Mouse (Mus musculus): ENCODE data around the gene Rrp15. TPM values are rescaled to one million over a fixed set of nuclear protein-coding genes. Genes with fewer than 3 reads are reported as not detected.
A peak's percentile ranks its signal among the peaks of the same experiment; 100 is the strongest.

Gene Rrp15
- total RNA-seq, 2 experiments from 2014 or later: 10.9 to 14.4 TPM

DNA sequence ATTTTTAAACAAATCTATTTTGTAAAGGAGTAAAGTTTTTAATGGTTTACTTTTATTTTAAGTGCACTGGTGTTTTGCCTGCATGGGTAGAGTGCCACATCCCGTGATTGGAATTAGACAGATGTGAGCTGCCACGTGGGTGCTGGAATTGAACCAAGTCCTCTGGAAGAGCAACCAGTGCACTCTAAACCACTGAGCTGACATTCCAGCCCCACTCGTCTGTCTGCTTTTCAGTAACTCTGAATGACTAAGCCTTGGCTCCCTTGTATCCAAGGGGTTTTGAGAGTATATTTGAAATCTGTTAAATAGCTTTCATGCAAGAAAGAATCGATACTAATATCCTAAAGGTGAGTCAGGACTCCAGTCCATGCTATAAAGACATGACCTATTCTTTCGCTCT lies 30.3 kb downstream of the Rrp15 start:
- DNase-seq: no peak

GRCm38 (mm10) chr1:186714980-186715896 lies 33.9 kb downstream of the Rrp15 start:
- peak; percentile 23 for DNase-seq
- intact Hi-C loops (cut with DNase I; ENCODE audit: low total_unique reads): loop anchor here (5.0 kb wide), 3 partner anchors 478 to 1173 kb away; no protein-coding TSS in a partner anchor

More for the DNA sequence above, 30.3 kb downstream of the Rrp15 start:
- intact Hi-C loops (cut with DNase I; ENCODE audit: low total_unique reads): loop anchor here (5.0 kb wide), 2 partner anchors 537 to 1177 kb away; no protein-coding TSS in a partner anchor

DNA sequence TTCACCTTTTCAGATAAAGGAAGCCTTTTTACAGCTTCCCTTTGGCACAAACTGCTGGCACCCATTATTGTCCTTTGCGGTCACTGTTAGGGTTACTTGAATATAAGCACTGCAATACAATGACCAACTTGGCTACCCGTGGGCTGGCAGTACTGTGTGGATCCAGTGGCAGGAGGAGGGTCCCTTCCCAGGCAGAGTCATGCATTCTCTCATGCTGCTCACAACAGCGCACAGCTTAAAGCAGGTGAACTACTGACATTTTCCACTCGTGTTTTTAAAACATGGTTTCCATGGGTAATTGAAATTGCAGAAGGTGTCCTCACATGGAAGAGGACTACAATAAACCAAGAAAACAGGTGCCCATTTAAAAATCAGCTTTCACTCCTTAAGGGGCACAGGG lies 34.9 kb downstream of the Rrp15 start:
- intact Hi-C loops (cut with DNase I; ENCODE audit: low total_unique reads): loop anchor here (5.0 kb wide), 1 partner anchor 477 kb away; no protein-coding TSS in a partner anchor
- DNase-seq: no peak

DNA sequence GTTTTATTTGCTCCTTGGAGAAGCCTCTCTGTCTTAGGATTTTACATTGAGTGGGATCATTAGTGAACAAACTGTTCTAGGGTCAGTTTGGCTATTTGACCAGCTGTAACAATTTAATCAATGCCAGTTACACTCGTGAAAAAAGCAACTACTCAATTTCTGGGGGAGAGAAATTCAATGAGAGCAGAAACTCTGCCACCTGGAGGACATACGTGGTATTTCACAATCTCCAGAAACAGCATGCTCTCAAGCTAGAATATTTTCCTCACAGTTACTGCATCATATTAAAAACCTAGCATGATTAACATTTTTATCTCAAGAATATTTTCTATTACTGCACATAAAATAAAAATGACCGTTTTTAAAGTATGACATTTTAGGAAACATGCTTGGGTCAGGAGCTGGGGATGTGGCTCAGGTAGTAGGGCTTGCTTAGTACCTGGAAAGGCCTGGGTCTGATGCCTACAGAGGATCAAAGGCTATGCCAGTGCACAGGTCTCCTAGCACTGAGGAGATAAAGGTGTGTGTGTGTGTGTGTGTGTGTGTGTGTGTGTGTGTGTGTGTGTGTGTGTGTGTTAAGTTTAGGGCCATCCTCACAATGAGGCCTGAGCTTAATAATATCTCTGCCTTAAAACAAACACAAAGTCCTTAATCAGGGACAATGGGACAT lies 36.2 kb downstream of the Rrp15 start:
- DNase-seq: no peak
- intact Hi-C loops (cut with DNase I; ENCODE audit: low total_unique reads): loop anchor here (5.0 kb wide), 1 partner anchor 476 kb away; no protein-coding TSS in a partner anchor

DNA sequence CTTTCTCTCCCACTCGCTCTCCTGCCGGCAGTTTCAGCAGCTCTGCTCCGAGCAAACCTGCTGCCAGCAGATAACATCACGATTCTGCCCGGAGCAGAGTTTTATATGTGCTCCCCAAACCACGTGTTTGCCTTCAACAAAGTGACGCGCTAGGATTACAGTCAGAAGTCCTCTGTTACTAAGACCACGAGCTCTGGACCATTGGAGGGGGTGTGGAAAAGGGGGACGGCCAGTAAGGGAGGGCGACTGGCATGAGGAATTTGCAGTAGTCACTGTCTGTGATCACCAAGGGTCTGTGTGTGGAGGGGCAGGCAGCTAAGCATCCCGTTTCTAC lies 43.3 kb downstream of the Rrp15 start, which contains the start of gene Tgfb2:
Tgfb2 (minus strand) TSS at position 75 of the 334 bp plus-strand sequence.
- DNase-seq: peak; percentile 26
- intact Hi-C loops (cut with DNase I; ENCODE audit: low total_unique reads): loop anchor here (10.0 kb wide), 1 partner anchor 151 kb away; no protein-coding TSS in a partner anchor

DNA sequence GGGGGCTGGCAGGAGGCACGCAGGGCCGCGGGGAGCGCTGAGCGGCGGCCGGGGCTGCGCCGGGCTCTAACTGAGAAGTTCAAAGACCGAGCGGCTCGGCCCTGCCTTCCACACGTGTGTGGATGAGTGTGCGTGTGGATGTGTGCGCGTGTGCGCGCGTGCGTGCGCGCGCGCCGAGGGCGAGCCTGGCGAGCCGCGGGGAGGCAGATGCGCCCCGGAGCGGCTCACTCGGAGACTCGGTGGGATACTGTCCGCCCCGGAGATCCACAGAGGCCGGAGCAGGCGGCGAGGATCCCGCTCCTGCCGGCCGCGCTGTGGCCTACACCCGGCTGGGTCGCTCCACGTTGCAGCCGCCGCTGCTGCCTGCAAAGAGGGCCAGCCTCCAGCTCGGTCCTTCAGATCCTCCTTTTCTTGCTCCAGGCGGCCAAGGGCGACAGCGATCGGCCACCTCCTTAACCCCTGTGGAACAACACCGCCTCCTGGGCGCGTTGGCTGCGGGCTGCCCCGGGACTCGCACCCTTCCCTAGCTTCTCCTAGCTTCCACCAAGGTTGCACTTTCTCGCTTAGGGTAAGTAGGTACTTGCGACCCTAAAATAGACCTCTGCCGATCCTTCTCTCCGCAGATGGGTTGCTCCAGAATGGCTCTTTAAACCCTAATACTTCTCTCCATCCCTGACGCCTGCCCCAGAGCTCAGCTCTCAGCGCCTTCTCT lies 43.8 kb downstream of the Rrp15 start:
- DNase-seq: peak; percentile 79
- intact Hi-C loops (cut with DNase I; ENCODE audit: low total_unique reads): loop anchor here (10.0 kb wide), 1 partner anchor 151 kb away; no protein-coding TSS in a partner anchor

DNA sequence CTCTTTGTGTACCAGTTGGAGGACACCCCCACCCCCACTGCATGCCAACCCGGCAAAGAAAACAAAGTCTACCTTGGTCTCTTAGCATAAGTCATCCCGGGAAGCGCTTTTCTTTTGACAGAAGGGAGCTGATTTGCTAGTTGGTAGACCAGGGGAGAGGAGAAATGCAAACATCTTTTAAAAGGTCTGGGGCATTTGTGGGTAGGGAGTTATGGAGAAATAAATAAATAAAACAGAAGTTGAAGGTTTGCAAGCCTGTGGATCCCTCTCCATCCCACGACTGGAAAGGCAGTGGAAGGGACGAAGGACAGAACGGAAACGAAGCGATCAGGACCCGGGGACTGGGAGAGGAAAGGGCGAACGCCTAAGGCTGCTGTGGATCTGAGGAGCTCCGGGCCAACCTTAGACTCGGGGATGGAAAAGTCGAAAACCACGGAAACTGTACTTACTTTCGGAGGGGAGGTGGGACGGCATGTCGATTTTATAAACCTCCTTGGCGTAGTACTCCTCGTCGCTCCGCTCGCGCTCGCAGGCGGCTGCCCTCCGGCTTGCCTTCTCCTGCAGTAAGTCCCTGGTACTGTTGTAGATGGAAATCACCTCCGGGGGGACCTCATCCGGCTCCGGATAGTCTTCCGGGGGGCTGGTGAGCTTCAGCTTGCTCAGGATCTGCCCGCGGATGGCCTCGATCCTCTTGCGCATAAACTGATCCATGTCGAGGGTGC lies 45.0 kb downstream of the Rrp15 start:
- DNase-seq: peak; percentile 36
- intact Hi-C loops (cut with DNase I; ENCODE audit: low total_unique reads): loop anchor here (10.0 kb wide), 1 partner anchor 149 kb away; no protein-coding TSS in a partner anchor

DNA sequence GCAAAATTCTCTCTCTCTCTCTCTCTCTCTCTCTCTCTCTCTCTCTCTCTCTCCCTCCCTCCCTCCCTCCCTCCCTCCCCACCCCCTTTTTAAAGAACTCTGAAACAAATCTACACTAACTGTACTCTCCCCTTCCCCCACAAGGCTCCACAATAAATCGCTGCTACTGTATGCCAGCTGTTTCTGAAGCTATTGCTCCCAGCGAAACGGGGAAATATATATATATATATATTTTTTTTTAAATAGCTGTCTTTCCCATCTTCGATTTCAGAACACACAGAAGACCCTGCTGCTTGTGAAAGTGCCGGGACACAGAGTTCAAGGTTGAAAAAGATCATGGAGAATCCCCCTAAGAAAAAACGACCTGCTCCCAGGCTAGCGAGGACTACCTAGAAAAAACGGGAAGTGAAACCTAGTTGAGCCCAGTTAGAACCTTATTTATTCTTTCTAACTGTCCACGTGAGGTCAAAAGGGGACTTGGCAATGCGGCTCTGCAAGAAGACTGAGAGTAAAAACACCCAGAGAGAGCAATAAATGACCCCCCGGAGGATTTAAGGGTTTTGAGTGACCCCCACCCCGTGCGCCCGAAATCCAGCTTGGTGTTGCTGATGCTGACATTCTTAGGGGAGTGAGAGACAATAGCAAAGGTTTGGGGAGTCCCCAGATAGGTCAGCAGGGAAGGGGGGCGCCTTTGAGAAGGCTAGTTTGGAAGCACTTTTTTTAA lies 45.7 kb downstream of the Rrp15 start:
- intact Hi-C loops (cut with DNase I; ENCODE audit: low total_unique reads): loop anchor here (10.0 kb wide), 1 partner anchor 149 kb away; no protein-coding TSS in a partner anchor
- DNase-seq: peak; percentile 22

- peak; percentile 24 for DNase-seq
- intact Hi-C loops (cut with DNase I; ENCODE audit: low total_unique reads): loop anchor here (10.0 kb wide), 1 partner anchor 148 kb away; no protein-coding TSS in a partner anchor
Observed at GRCm38 (mm10) chr1:186702391-186703255, 46.5 kb downstream of the Rrp15 start.

DNA sequence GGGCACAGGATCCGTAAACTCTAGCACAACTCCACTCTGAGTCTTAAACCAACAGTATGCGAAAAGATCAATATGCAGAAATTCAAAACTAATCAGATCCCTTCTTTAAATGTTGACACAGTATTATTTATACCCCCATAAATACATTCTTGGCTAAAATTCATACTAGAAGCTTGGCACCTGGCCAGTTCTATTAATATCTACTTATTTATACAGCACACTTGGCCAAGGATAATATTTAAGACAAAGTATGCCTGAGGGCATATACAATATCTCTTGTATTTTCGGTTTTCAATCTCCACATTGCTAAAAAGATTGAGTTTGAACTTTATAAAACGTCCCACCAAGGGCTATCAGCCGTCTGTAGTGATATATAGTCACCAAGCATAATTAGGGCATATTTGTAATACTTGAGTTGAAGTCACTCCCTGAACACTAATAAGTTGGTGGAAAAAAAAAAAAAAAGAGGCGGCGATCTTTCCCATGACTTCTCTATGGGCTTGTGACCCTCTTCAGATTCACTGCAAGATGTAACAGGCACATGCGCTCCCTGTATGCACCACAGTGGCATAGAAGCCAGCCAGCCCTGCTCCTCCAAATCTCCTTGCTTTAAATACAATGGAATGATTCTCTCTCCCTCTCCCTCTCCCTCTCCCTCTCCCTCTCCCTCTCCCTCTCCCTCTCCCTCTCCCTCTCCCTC lies 47.8 kb downstream of the Rrp15 start:
- no peak for DNase-seq
- intact Hi-C loops (cut with DNase I; ENCODE audit: low total_unique reads): loop anchor here (10.0 kb wide), 1 partner anchor 147 kb away; no protein-coding TSS in a partner anchor

DNA sequence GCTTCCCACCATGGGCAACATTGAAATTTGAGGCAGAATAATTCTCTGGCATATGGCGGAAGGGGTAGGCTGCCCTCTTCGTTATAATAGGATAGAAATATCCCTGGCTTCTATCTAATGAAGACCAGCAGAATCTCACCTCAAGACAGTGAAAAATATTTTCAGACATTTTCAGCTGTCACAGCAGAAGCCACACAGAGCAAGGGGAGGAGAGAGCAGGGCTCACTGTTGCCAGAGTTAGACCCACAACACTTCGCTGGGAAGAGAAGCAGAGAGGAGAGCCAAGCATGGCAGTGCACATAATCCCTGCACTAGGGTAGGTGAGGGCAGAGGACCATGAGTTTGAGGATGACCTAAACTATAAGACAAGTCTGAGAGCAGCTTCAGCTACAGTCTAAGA lies 48.7 kb downstream of the Rrp15 start:
- intact Hi-C loops (cut with DNase I; ENCODE audit: low total_unique reads): loop anchor here (10.0 kb wide), 1 partner anchor 146 kb away; no protein-coding TSS in a partner anchor
- no peak for DNase-seq

DNA sequence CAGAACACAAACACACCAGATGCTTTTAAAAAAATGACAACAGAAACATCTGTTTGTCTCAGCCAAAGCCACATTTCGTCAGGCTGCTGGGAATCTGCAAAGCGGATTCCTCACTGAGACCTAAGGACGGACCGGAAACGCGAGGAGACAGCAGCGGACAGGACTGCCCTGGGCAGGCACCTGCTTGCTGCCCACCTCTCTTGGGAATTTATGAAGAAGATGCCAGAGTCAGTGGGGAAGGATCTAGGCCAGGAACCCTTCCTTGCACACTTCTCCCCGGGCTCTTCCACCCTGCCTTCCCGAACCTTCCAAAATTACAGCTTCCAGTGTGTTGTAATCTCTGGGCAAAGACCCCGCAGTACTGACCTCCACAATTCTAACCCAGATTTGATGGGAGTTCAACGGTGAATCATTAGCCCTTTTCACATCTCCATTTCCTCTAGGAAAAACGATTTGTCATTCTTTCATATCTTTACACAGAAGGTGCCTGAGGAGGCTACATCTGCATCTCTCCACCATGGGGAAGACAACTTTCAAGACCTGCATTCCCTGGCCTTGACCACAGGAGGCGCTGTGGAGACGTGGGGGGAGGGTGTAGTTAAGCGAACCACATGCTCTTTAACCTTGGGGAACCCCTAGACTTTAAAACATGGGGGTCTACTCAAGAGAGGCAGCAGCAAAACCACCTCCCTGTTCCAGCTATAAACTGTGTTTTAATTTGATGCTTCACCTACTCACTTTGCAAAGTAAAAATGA lies 50.4 kb downstream of the Rrp15 start:
- intact Hi-C loops (cut with DNase I; ENCODE audit: low total_unique reads): loop anchor here (10.0 kb wide), 2 partner anchors 54 to 304 kb away; no protein-coding TSS in a partner anchor
- no peak for DNase-seq

DNA sequence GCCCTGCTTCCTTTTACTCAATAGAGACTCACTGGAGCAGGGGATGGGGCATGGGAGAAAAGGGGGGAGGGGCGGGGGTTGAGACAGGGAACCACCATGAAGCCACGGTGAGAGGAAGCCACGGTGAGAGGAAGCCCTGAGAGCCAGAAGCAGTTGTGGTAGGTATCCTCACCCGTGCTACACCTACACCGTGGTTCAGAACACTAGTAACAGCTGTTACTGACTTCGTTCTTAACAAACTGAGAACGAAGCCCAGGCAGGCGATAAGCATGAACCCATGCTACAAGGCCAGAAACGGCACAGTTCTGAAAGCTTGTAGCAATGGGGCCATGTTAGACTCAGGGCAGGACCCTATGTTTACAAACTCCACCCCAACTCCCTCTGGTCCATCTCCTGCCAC lies 52.9 kb downstream of the Rrp15 start:
- intact Hi-C loops (cut with DNase I; ENCODE audit: low total_unique reads): loop anchor here (10.0 kb wide), 2 partner anchors 51 to 301 kb away; no protein-coding TSS in a partner anchor

GRCm38 (mm10) chr1:186695361-186695760 lies 53.8 kb downstream of the Rrp15 start:
- DNase-seq: peak; percentile 44
- intact Hi-C loops (cut with DNase I; ENCODE audit: low total_unique reads): loop anchor here (10.0 kb wide), 2 partner anchors 51 to 301 kb away; no protein-coding TSS in a partner anchor

More for the DNA sequence above, 52.9 kb downstream of the Rrp15 start:
- DNase-seq: no peak

- intact Hi-C loops (cut with DNase I; ENCODE audit: low total_unique reads): loop anchor here (10.0 kb wide), 2 partner anchors 48 to 298 kb away; no protein-coding TSS in a partner anchor
- no peak for DNase-seq
Observed at GRCm38 (mm10) chr1:186692370-186692769, 56.8 kb downstream of the Rrp15 start.

Data from gastrocnemius, postnatal 14 days (tissue).